Mouse (Mus musculus) limb, embryonic 10.5 days (tissue): Measurements from ENCODE around the gene Aqp7. TPM values are rescaled to one million over a fixed set of nuclear protein-coding genes. Genes with fewer than 3 reads are reported as not detected.

ENCODE experiments used
- DNase-seq: peaks from one replicate; pipeline ENCODE4 v3.0.0-alpha.2; 2017; ENCODE audit warnings: low spot score
- H3K27ac ChIP-seq: fragments of 300-500 bp; sonication (generic); 2 replicates; pipeline ENCODE4 v1.5.1; 2016; ENCODE audit warnings: mild to moderate bottlenecking
- H3K27me3 ChIP-seq: fragments of 300-500 bp; sonication (generic); 2 replicates; pipeline ENCODE4 v1.6.1; 2016; ENCODE audit warnings: low read depth, mild to moderate bottlenecking; ENCODE audit not compliant: poor library complexity, severe bottlenecking
- H3K36me3 ChIP-seq: fragments of 300-500 bp; sonication (generic); 2 replicates; pipeline ENCODE4 v1.6.1; 2016; ENCODE audit warnings: mild to moderate bottlenecking, moderate library complexity
- H3K4me1 ChIP-seq: fragments of 300-500 bp; sonication (generic); 2 replicates; pipeline ENCODE4 v1.6.1; 2016
- H3K4me3 ChIP-seq: fragments of 300-500 bp; sonication (generic); 2 replicates; pipeline ENCODE4 v1.5.1; 2016; ENCODE audit warnings: mild to moderate bottlenecking, moderate library complexity
- H3K9me3 ChIP-seq: fragments of 300-500 bp; sonication (generic); replicated peaks from 2 replicates; pipeline ENCODE4 v1.6.1; 2016; ENCODE audit warnings: mild to moderate bottlenecking
- WGBS: fragments of 180-500 bp; shearing (Covaris S2); methylation state at CpG from one replicate; pipeline ENCODE4 v1.1.7; 2016; 5-methylcytosine and 5-hydroxymethylcytosine counted together
- microRNA-seq: library from miRNA; unstranded; fragments of <30 nt; microRNA quantifications from one replicate; pipeline ENCODE4, GENCODE M21; 2017
- polyA plus RNA-seq: library from polyadenylated mRNA; unstranded; fragments of >200 nt; fragmentation: Nextera tagmentation; extraction: Ambion mirVana; gene quantifications from 2 replicates; pipeline ENCODE4 v1.2.1, GENCODE M21; 2016

Gene Aqp7
- polyA plus RNA-seq, 1 experiment from 2014 or later, result 0.06 TPM

GRCm38 (mm10) chr4:41026086-41026787 lies 21.7 kb downstream of the Aqp7 start:
- Histone ChIP-seq H3K36me3 (peaks cover 66% of the 10 kb centered on the region), H3K27ac (no peak overlapping the region), H3K27me3 (no peaks in the 10 kb centered on the region), H3K4me3 (no peak overlapping the region), H3K4me1 (no peaks in the 10 kb centered on the region), H3K9me3 (no peaks in the 10 kb centered on the region)
- 70% methylated on average over 8 of the region's 8 CpGs for WGBS
- DNase-seq, result no peak

- Histone ChIP-seq H3K9me3 (no peaks in the 10 kb centered on the region), H3K27ac (no peak overlapping the region), H3K36me3 (peaks cover 78% of the 10 kb centered on the region), H3K4me3 (no peak overlapping the region), H3K27me3 (no peaks in the 10 kb centered on the region), H3K4me1 (no peaks in the 10 kb centered on the region)
- WGBS, result 87% methylated on average over 5 of the region's 5 CpGs
- DNase-seq, result no peak
These were observed 26.8 kb downstream of the Aqp7 start for GRCm38 (mm10) chr4:41021094-41021493.

- WGBS, result 93% methylated on average over 5 of the region's 5 CpGs
- Histone ChIP-seq H3K4me3 (no peak overlapping the region), H3K9me3 (no peaks in the 10 kb centered on the region), H3K27me3 (no peaks in the 10 kb centered on the region), H3K27ac (no peak overlapping the region), H3K4me1 (no peaks in the 10 kb centered on the region), H3K36me3 (peaks cover 86% of the 10 kb centered on the region)
- DNase-seq, result no peak
These were observed 32.1 kb downstream of the Aqp7 start for GRCm38 (mm10) chr4:41015798-41016197.

- no peaks in the 10 kb centered on the region for H3K4me1 ChIP-seq
- WGBS, result 91% methylated on average over 3 of the region's 3 CpGs
- no peak overlapping the region for H3K4me3 ChIP-seq
- no peaks in the 10 kb centered on the region for H3K9me3 ChIP-seq
- H3K27me3 ChIP-seq, result no peaks in the 10 kb centered on the region
- no peak for DNase-seq
- peaks cover 91% of the 10 kb centered on the region for H3K36me3 ChIP-seq
- no peak overlapping the region for H3K27ac ChIP-seq
These were observed 34.6 kb downstream of the Aqp7 start for GRCm38 (mm10) chr4:41013351-41013750.

GRCm38 (mm10) chr4:41000842-41001639 lies 46.9 kb downstream of the Aqp7 start:
- Histone ChIP-seq H3K27ac (no peak overlapping the region), H3K9me3 (no peaks in the 10 kb centered on the region), H3K36me3 (peaks cover 100% of the 10 kb centered on the region), H3K4me3 (no peak overlapping the region), H3K27me3 (no peaks in the 10 kb centered on the region), H3K4me1 (no peaks in the 10 kb centered on the region)
- DNase-seq, result no peak
- WGBS, result 90% methylated on average over 9 of the region's 9 CpGs

GRCm38 (mm10) chr4:41000271-41000670 lies 47.7 kb downstream of the Aqp7 start:
- Histone ChIP-seq H3K9me3 (no peaks in the 10 kb centered on the region), H3K36me3 (peaks cover 100% of the 10 kb centered on the region), H3K27me3 (no peaks in the 10 kb centered on the region), H3K4me3 (no peak overlapping the region), H3K27ac (no peak overlapping the region), H3K4me1 (no peaks in the 10 kb centered on the region)
- 87% methylated on average over 1 of the region's 1 CpGs for WGBS
- no peak for DNase-seq

GRCm38 (mm10) chr4:40997916-40998315 lies 50.0 kb downstream of the Aqp7 start:
- H3K27me3 ChIP-seq, result no peaks in the 10 kb centered on the region
- no peak overlapping the region for H3K4me3 ChIP-seq
- H3K9me3 ChIP-seq, result no peaks in the 10 kb centered on the region
- H3K36me3 ChIP-seq, result peaks cover 100% of the 10 kb centered on the region
- DNase-seq, result no peak
- no peak overlapping the region for H3K27ac ChIP-seq
- 97% methylated on average over 4 of the region's 4 CpGs for WGBS
- no peaks in the 10 kb centered on the region for H3K4me1 ChIP-seq

- Histone ChIP-seq H3K9me3 (no peaks in the 10 kb centered on the region), H3K36me3 (peaks cover 100% of the 10 kb centered on the region), H3K4me3 (no peak overlapping the region), H3K27ac (no peak overlapping the region), H3K27me3 (no peaks in the 10 kb centered on the region), H3K4me1 (no peaks in the 10 kb centered on the region)
- WGBS, result 94% methylated on average over 6 of the region's 6 CpGs
- no peak for DNase-seq
These were observed 51.6 kb downstream of the Aqp7 start for GRCm38 (mm10) chr4:40996302-40996701.

GRCm38 (mm10) chr4:40989633-40990032 lies 58.3 kb downstream of the Aqp7 start:
- no peak for DNase-seq
- Histone ChIP-seq H3K27ac (no peak overlapping the region), H3K4me3 (no peak overlapping the region), H3K4me1 (no peaks in the 10 kb centered on the region), H3K36me3 (peaks cover 100% of the 10 kb centered on the region), H3K9me3 (no peaks in the 10 kb centered on the region), H3K27me3 (no peaks in the 10 kb centered on the region)
- 89% methylated on average over 6 of the region's 6 CpGs for WGBS

- Histone ChIP-seq H3K27ac (no peak overlapping the region), H3K27me3 (no peaks in the 10 kb centered on the region), H3K9me3 (no peaks in the 10 kb centered on the region), H3K36me3 (peaks cover 99% of the 10 kb centered on the region), H3K4me1 (no peaks in the 10 kb centered on the region), H3K4me3 (no peak overlapping the region)
- WGBS, result 93% methylated on average over 1 of the region's 1 CpGs
- no peak for DNase-seq
These were observed 64.3 kb downstream of the Aqp7 start for GRCm38 (mm10) chr4:40983686-40984085.

Small RNAs within 50 kb of the gene (microRNA-seq; reads per million reads assigned to microRNA genes)
- gene Mir3094, result 1.2 reads per million

Other genes with a start within 250 kb of the Aqp7 start
- 23.6 and 29.9 TPM in 2 replicates for gene B4galt1, start 194.1 kb downstream of the Aqp7 start, polyA plus RNA-seq
- not detected in 2 replicates for gene Spink4, start 128.1 kb downstream of the Aqp7 start, polyA plus RNA-seq
- 225 and 227 TPM in 2 replicates for gene Bag1, start 99.8 kb downstream of the Aqp7 start, polyA plus RNA-seq
- gene Chmp5, start 99.7 kb downstream of the Aqp7 start, polyA plus RNA-seq, result 85.9 and 92.7 TPM in 2 replicates
- gene Nfx1, start 77.2 kb downstream of the Aqp7 start, polyA plus RNA-seq, result 101 and 109 TPM in 2 replicates
- 3.9 and 4.4 TPM in 2 replicates for gene Aqp3, start 50.0 kb upstream of the Aqp7 start, polyA plus RNA-seq
- gene Nol6, start 76.3 kb upstream of the Aqp7 start, polyA plus RNA-seq, result 39.1 and 39.7 TPM in 2 replicates
- gene Ube2r2, start 87.6 kb upstream of the Aqp7 start, polyA plus RNA-seq, result 85.5 and 96.1 TPM in 2 replicates
- gene Ubap2, start 227.0 kb upstream of the Aqp7 start, polyA plus RNA-seq, result 95.6 and 106 TPM in 2 replicates